Mouse (Mus musculus): Measurements from ENCODE around the gene Slc39a1. TPM values are rescaled to one million over a fixed set of nuclear protein-coding genes. Genes with fewer than 3 reads are reported as not detected.

The Slc39a1 gene
- 114 and 119 TPM in 2 replicates for polyA plus RNA-seq (2014; fragmentation: Nextera tagmentation; extraction: Ambion mirVana)

- under 1% methylated on average over 44 of the region's 44 CpGs for whole genome bisulfite sequencing
Measured at GRCm38 (mm10) chr3:90247960-90248745, at the start of gene Slc39a1. Gene Slc39a1, plus strand, starts transcription at chr3:90248172.

GRCm38 (mm10) chr3:90202884-90203283 lies 45.1 kb upstream of the Slc39a1 start:
- Histone ChIP-seq H3K4me2 (replicated peaks; ENCODE audit: low read depth, low read length) (no peak overlapping the region), H3K4me1 (ENCODE audit: control insufficient read depth, insufficient read depth, low read length) (no peaks in the 10 kb centered on the region), H3K4me3 (ENCODE audit: low read depth, low read length) (no peak overlapping the region), H3K9me3 (ENCODE audit: control insufficient read depth, low read depth, low read length) (no peaks in the 10 kb centered on the region), H3K9ac (replicated peaks; ENCODE audit: low read depth, low read length) (no peak overlapping the region), H3K27me3 (ENCODE audit: control insufficient read depth, insufficient read depth, low read length) (no peaks in the 10 kb centered on the region), H3K36me3 (ENCODE audit: control insufficient read depth, insufficient read depth, low read length) (peaks cover 2% of the 10 kb centered on the region; the same call in 1 of the 2 replicates), H3K27ac (ENCODE audit: low read length) (no peak overlapping the region)
- no peak for ATAC-seq (ENCODE audit: insufficient number of reproducible peaks, insufficient read depth, low FRiP score, low read depth)
- 56% methylated on average over 1 of the region's 1 CpGs for WGBS

More at GRCm38 (mm10) chr3:90247960-90248745, at the start of gene Slc39a1:
- peaks cover 15% of the 10 kb centered on the region; the same call in 1 of the 2 replicates for H3K36me3 ChIP-seq (ENCODE audit: control insufficient read depth, insufficient read depth, low read length)
- no peaks in the 10 kb centered on the region for H3K27me3 ChIP-seq (ENCODE audit: control insufficient read depth, insufficient read depth, low read length)
- peak; percentile 93 for ATAC-seq (ENCODE audit: insufficient number of reproducible peaks, insufficient read depth, low FRiP score, low read depth)
- peak within 1 kb of the TSS; percentile 84 for H3K4me2 ChIP-seq (replicated peaks; ENCODE audit: low read depth, low read length)
- peaks cover 17% of the 10 kb centered on the region; the same call in 1 of the 2 replicates for H3K4me1 ChIP-seq (ENCODE audit: control insufficient read depth, insufficient read depth, low read length)
- H3K4me3 ChIP-seq (ENCODE audit: low read depth, low read length): peak within 1 kb of the TSS; percentile 71
- H3K27ac ChIP-seq (ENCODE audit: low read length): peak within 1 kb of the TSS; percentile 97
- H3K9me3 ChIP-seq (ENCODE audit: control insufficient read depth, low read depth, low read length): no peaks in the 10 kb centered on the region
- peak within 1 kb of the TSS; percentile 67 for H3K9ac ChIP-seq (replicated peaks; ENCODE audit: low read depth, low read length)

- no peaks in the 10 kb centered on the region for H3K9me3 ChIP-seq (ENCODE audit: control insufficient read depth, low read depth, low read length)
- H3K4me1 ChIP-seq (ENCODE audit: control insufficient read depth, insufficient read depth, low read length): no peaks in the 10 kb centered on the region
- H3K4me3 ChIP-seq (ENCODE audit: low read depth, low read length): no peak overlapping the region
- ATAC-seq (ENCODE audit: insufficient number of reproducible peaks, insufficient read depth, low FRiP score, low read depth): no peak
- H3K9ac ChIP-seq (replicated peaks; ENCODE audit: low read depth, low read length): no peak overlapping the region
- no peak overlapping the region for H3K27ac ChIP-seq (ENCODE audit: low read length)
- H3K36me3 ChIP-seq (ENCODE audit: control insufficient read depth, insufficient read depth, low read length): peaks cover 9% of the 10 kb centered on the region
- 66% methylated on average over 5 of the region's 5 CpGs for WGBS
- H3K27me3 ChIP-seq (ENCODE audit: control insufficient read depth, insufficient read depth, low read length): no peaks in the 10 kb centered on the region
- no peak overlapping the region for H3K4me2 ChIP-seq (replicated peaks; ENCODE audit: low read depth, low read length)
Measured at GRCm38 (mm10) chr3:90203619-90204018, 44.4 kb upstream of the Slc39a1 start.

GRCm38 (mm10) chr3:90204582-90204981 lies 43.4 kb upstream of the Slc39a1 start:
- peaks cover 14% of the 10 kb centered on the region for H3K36me3 ChIP-seq (ENCODE audit: control insufficient read depth, insufficient read depth, low read length)
- H3K4me3 ChIP-seq (ENCODE audit: low read depth, low read length): no peak overlapping the region
- WGBS: 92% methylated on average over 2 of the region's 2 CpGs

GRCm38 (mm10) chr3:90208662-90209061 lies 39.3 kb upstream of the Slc39a1 start:
- no peak overlapping the region for H3K4me2 ChIP-seq (replicated peaks; ENCODE audit: low read depth, low read length)
- H3K27ac ChIP-seq (ENCODE audit: low read length): no peak overlapping the region
- no peak overlapping the region for H3K9ac ChIP-seq (replicated peaks; ENCODE audit: low read depth, low read length)
- H3K27me3 ChIP-seq (ENCODE audit: control insufficient read depth, insufficient read depth, low read length): no peaks in the 10 kb centered on the region
- peaks cover 11% of the 10 kb centered on the region; the same call in 1 of the 2 replicates for H3K4me1 ChIP-seq (ENCODE audit: control insufficient read depth, insufficient read depth, low read length)
- 89% methylated on average over 2 of the region's 2 CpGs for WGBS
- H3K9me3 ChIP-seq (ENCODE audit: control insufficient read depth, low read depth, low read length): no peaks in the 10 kb centered on the region
- peaks cover 43% of the 10 kb centered on the region for H3K36me3 ChIP-seq (ENCODE audit: control insufficient read depth, insufficient read depth, low read length)
- H3K4me3 ChIP-seq (ENCODE audit: low read depth, low read length): no peak overlapping the region
- ATAC-seq (ENCODE audit: insufficient number of reproducible peaks, insufficient read depth, low FRiP score, low read depth): no peak

More at GRCm38 (mm10) chr3:90204582-90204981, 43.4 kb upstream of the Slc39a1 start:
- H3K9me3 ChIP-seq (ENCODE audit: control insufficient read depth, low read depth, low read length): no peaks in the 10 kb centered on the region
- H3K4me2 ChIP-seq (replicated peaks; ENCODE audit: low read depth, low read length): no peak overlapping the region
- no peaks in the 10 kb centered on the region for H3K4me1 ChIP-seq (ENCODE audit: control insufficient read depth, insufficient read depth, low read length)
- no peak for ATAC-seq (ENCODE audit: insufficient number of reproducible peaks, insufficient read depth, low FRiP score, low read depth)
- no peak overlapping the region for H3K9ac ChIP-seq (replicated peaks; ENCODE audit: low read depth, low read length)
- H3K27me3 ChIP-seq (ENCODE audit: control insufficient read depth, insufficient read depth, low read length): no peaks in the 10 kb centered on the region
- no peak overlapping the region for H3K27ac ChIP-seq (ENCODE audit: low read length)

- H3K36me3 ChIP-seq (ENCODE audit: control insufficient read depth, insufficient read depth, low read length): peaks cover 43% of the 10 kb centered on the region
- H3K27me3 ChIP-seq (ENCODE audit: control insufficient read depth, insufficient read depth, low read length): no peaks in the 10 kb centered on the region
- H3K9ac ChIP-seq (replicated peaks; ENCODE audit: low read depth, low read length): no peak overlapping the region
- H3K9me3 ChIP-seq (ENCODE audit: control insufficient read depth, low read depth, low read length): no peaks in the 10 kb centered on the region
- 89% methylated on average over 5 of the region's 5 CpGs for WGBS
- ATAC-seq (ENCODE audit: insufficient number of reproducible peaks, insufficient read depth, low FRiP score, low read depth): no peak
- no peak overlapping the region for H3K27ac ChIP-seq (ENCODE audit: low read length)
- no peak overlapping the region for H3K4me3 ChIP-seq (ENCODE audit: low read depth, low read length)
- H3K4me1 ChIP-seq (ENCODE audit: control insufficient read depth, insufficient read depth, low read length): peaks cover 11% of the 10 kb centered on the region; the same call in 1 of the 2 replicates
- H3K4me2 ChIP-seq (replicated peaks; ENCODE audit: low read depth, low read length): no peak overlapping the region
Measured at GRCm38 (mm10) chr3:90209908-90210566, 37.9 kb upstream of the Slc39a1 start.

- no peak overlapping the region for H3K27ac ChIP-seq (ENCODE audit: low read length)
Measured at GRCm38 (mm10) chr3:90211475-90212398, 36.2 kb upstream of the Slc39a1 start.

GRCm38 (mm10) chr3:90212723-90213122 lies 35.2 kb upstream of the Slc39a1 start:
- Histone ChIP-seq H3K27me3 (ENCODE audit: control insufficient read depth, insufficient read depth, low read length) (no peaks in the 10 kb centered on the region), H3K9me3 (ENCODE audit: control insufficient read depth, low read depth, low read length) (no peaks in the 10 kb centered on the region), H3K4me1 (ENCODE audit: control insufficient read depth, insufficient read depth, low read length) (peaks cover 11% of the 10 kb centered on the region; the same call in 1 of the 2 replicates), H3K4me3 (ENCODE audit: low read depth, low read length) (peak overlapping the region; percentile 55), H3K27ac (ENCODE audit: low read length) (no peak overlapping the region; the same call in 1 of the 2 replicates), H3K9ac (replicated peaks; ENCODE audit: low read depth, low read length) (peak overlapping the region; percentile 72), H3K4me2 (replicated peaks; ENCODE audit: low read depth, low read length) (peak overlapping the region; percentile 94), H3K36me3 (ENCODE audit: control insufficient read depth, insufficient read depth, low read length) (peaks cover 43% of the 10 kb centered on the region)
- ATAC-seq (ENCODE audit: insufficient number of reproducible peaks, insufficient read depth, low FRiP score, low read depth): no peak
- WGBS: 8% methylated on average over 5 of the region's 5 CpGs

More at GRCm38 (mm10) chr3:90211475-90212398, 36.2 kb upstream of the Slc39a1 start:
- Histone ChIP-seq H3K27me3 (ENCODE audit: control insufficient read depth, insufficient read depth, low read length) (no peaks in the 10 kb centered on the region), H3K4me3 (ENCODE audit: low read depth, low read length) (peak overlapping the region; percentile 55), H3K4me1 (ENCODE audit: control insufficient read depth, insufficient read depth, low read length) (peaks cover 11% of the 10 kb centered on the region; the same call in 1 of the 2 replicates), H3K9ac (replicated peaks; ENCODE audit: low read depth, low read length) (no peak overlapping the region), H3K9me3 (ENCODE audit: control insufficient read depth, low read depth, low read length) (no peaks in the 10 kb centered on the region), H3K36me3 (ENCODE audit: control insufficient read depth, insufficient read depth, low read length) (peaks cover 43% of the 10 kb centered on the region), H3K4me2 (replicated peaks; ENCODE audit: low read depth, low read length) (peak overlapping the region; percentile 94)
- whole genome bisulfite sequencing: 76% methylated on average over 13 of the region's 13 CpGs
- ATAC-seq (ENCODE audit: insufficient number of reproducible peaks, insufficient read depth, low FRiP score, low read depth): no peak

Data from stomach, embryonic 14.5 days (tissue).